Mouse (Mus musculus): ENCODE data around the gene Epha2. TPM values are rescaled to one million over a fixed set of nuclear protein-coding genes. Genes with fewer than 3 reads are reported as not detected.

Gene Epha2
- polyA plus RNA-seq, 1 experiment from 2014 or later = 7.8 TPM

DNA sequence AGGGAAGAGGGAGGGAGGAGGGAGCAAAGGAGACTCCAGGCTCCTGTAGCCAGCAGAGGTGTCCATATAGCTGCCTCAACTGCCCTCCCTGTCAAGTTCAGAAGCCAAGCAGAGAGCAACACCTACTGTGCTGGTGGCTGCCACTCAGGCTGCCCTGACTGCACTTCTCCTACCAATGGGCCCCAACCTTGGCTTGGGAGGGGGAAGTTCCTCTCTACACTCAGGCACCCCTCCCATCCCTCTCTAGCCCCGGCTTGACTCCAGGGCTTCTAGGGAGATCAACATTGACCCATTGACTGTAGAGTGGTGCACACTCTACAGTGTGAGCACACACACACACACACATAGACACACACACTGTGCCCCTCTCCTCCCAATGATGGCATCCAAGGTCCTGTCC lies 19.5 kb upstream of the Epha2 start:
- Histone ChIP-seq H3K4me2 (replicated peaks) (no peak overlapping the region), H3K9me3 (no peaks in the 10 kb centered on the region), H3K27me3 (peaks cover 39% of the 10 kb centered on the region), H3K4me1 (peaks cover 35% of the 10 kb centered on the region), H3K36me3 (no peaks in the 10 kb centered on the region), H3K4me3 (no peak overlapping the region), H3K9ac (replicated peaks) (no peak overlapping the region), H3K27ac (replicated peaks) (no peak overlapping the region)
- WGBS = 100% methylated on average over 1 of the region's 1 CpGs
- ATAC-seq (ENCODE audit: low FRiP score, low read depth) = no peak

DNA sequence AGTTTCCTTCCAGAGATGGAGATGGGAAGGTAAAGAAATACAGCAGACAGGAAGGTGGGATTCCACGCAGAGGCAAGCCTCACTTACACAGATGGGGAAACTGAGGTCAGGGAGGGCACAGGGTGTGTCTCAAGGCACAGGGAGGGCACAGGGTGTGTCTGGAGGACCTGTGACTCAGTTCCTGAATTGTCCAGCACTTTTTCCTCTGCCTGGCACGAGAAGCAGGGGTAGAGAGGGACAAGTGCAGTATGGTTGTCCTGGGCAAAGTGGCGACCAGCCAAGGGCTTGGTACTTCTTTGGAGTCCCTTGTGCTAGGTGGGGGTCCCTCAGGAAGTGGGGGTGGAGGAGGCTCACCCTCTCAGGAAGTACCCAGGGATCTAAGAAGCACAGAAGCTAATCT lies 19.0 kb upstream of the Epha2 start:
- whole genome bisulfite sequencing = 72% methylated on average over 3 of the region's 3 CpGs
- H3K4me3 ChIP-seq = no peak overlapping the region
- no peak overlapping the region for H3K27ac ChIP-seq (replicated peaks)
- no peak for ATAC-seq (ENCODE audit: low FRiP score, low read depth)
- no peak overlapping the region for H3K4me2 ChIP-seq (replicated peaks)
- no peaks in the 10 kb centered on the region for H3K9me3 ChIP-seq
- peaks cover 40% of the 10 kb centered on the region for H3K27me3 ChIP-seq
- H3K36me3 ChIP-seq = no peaks in the 10 kb centered on the region
- H3K9ac ChIP-seq (replicated peaks) = no peak overlapping the region
- peaks cover 40% of the 10 kb centered on the region for H3K4me1 ChIP-seq

DNA sequence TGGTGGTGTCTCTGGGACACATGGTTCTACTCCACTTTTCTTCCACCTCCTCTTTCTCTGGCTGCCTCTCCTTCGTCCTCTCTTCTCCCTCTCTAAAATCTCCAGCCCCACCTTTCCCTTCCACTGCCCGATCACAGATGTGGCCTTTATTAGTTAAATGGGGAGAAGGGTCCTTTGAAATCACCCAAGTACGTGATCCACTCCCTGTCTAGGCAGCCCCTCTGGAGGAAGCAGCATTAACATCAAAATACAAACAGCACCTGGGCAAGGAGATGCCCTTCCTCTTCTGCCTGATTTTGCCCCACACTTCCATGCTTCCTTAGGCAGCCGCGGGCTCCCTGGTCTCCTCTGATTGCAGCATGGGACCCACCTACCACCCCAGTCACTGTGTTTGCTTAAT lies 18.4 kb upstream of the Epha2 start:
- H3K27ac ChIP-seq (replicated peaks) = no peak overlapping the region
- no peak for ATAC-seq (ENCODE audit: low FRiP score, low read depth)
- H3K27me3 ChIP-seq = peaks cover 40% of the 10 kb centered on the region
- peaks cover 44% of the 10 kb centered on the region for H3K4me1 ChIP-seq
- H3K4me2 ChIP-seq (replicated peaks) = no peak overlapping the region
- no peaks in the 10 kb centered on the region for H3K9me3 ChIP-seq
- no peak overlapping the region for H3K4me3 ChIP-seq
- WGBS = 46% methylated on average over 5 of the region's 5 CpGs
- H3K9ac ChIP-seq (replicated peaks) = no peak overlapping the region
- no peaks in the 10 kb centered on the region for H3K36me3 ChIP-seq

DNA sequence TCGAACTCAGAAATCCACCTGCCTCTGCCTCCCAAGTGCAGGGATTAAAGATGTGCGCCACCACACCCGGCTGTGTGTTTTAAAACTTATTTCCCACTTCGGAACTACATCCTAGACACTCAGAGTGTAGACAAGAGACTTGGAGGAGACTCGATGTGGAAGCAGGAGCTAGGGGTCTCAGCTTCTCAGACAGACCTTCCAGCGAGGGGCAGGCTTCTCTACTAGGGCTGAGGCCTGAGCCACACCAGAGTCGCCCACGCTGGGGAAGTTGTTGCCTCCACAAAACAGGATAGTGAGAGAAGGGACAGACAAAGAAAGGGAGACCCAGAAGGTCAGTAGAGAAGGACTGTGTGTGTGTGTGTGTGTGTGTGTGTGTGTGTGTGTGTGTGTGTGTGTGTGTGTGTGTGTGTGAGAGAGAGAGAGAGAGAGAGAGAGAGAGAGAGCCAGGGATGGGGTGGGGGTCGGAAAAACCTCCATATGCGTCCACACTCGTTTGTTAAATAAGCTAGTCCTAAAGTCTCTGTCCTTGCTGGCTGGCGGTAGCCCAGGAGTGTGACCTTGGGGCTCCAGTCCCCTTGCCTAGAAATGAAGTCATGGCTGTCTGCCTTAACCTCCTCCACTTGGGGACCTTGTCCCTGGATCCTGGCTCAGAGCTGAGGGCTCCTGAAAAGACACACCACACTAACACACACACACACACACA lies 17.7 kb upstream of the Epha2 start:
- H3K27me3 ChIP-seq = peaks cover 47% of the 10 kb centered on the region
- H3K4me3 ChIP-seq = no peak overlapping the region
- H3K36me3 ChIP-seq = no peaks in the 10 kb centered on the region
- ATAC-seq (ENCODE audit: low FRiP score, low read depth) = no peak
- no peak overlapping the region for H3K9ac ChIP-seq (replicated peaks)
- H3K4me2 ChIP-seq (replicated peaks) = no peak overlapping the region
- no peaks in the 10 kb centered on the region for H3K9me3 ChIP-seq
- peaks cover 44% of the 10 kb centered on the region for H3K4me1 ChIP-seq
- WGBS = 63% methylated on average over 12 of the region's 12 CpGs
- 0 out of 2 replicates have a peak overlapping the region, but pooled peaks have one; percentile 8 for H3K27ac ChIP-seq (replicated peaks)

DNA sequence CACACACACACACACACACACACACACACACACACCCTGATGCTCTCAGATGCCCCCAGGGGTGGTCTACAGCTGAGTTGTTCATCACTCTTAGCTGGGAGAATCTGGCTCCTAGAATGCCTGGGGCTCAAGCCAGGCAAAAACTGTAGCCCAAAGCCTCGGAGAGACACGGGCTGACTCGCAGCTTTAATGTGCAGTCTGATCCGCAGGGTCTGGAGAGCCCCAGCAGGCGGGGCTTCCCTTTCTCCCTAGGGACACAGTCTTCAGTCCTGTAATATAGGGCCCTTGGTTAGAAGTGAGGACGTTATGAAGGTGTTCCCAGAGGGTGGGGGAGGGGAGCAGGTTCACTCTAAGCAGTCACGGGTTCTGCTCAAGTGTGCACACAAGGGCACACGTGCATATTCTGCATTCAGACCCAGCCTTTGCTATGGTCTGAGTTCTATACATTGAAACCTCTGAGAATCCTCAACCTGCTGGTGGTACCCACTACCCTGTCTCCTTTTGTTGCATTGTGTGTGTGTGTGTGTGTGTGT lies 17.1 kb upstream of the Epha2 start:
- Histone ChIP-seq H3K4me1 (peaks cover 40% of the 10 kb centered on the region), H3K9me3 (no peaks in the 10 kb centered on the region), H3K4me2 (replicated peaks) (no peak overlapping the region), H3K27ac (replicated peaks) (peak overlapping the region; percentile 8; the same call in 1 of the 2 replicates), H3K9ac (replicated peaks) (no peak overlapping the region), H3K27me3 (peaks cover 53% of the 10 kb centered on the region), H3K4me3 (no peak overlapping the region), H3K36me3 (no peaks in the 10 kb centered on the region)
- ATAC-seq (ENCODE audit: low FRiP score, low read depth) = no peak
- 19% methylated on average over 8 of the region's 8 CpGs for WGBS

DNA sequence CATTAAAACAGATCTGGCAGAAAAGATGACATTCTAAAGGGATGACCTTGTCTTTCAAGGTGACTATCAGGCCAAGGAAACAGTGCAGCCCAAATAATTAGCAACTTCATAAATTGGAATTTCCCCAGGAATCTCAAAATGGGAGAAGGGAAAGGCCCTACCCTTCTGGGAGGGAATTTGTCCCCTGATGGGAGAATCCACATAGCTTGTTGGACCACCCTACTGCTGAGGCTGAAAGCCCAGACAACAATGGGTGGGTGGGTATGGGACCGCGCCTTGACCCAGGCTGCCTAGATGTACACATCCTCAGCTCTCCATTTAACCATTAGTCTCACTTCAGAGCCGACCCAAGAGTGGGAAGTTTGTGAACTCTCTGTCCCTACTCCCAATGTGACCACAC lies 16.6 kb upstream of the Epha2 start:
- H3K27ac ChIP-seq (replicated peaks) = no peak overlapping the region
- no peak overlapping the region for H3K4me3 ChIP-seq
- H3K4me1 ChIP-seq = peaks cover 35% of the 10 kb centered on the region

DNA sequence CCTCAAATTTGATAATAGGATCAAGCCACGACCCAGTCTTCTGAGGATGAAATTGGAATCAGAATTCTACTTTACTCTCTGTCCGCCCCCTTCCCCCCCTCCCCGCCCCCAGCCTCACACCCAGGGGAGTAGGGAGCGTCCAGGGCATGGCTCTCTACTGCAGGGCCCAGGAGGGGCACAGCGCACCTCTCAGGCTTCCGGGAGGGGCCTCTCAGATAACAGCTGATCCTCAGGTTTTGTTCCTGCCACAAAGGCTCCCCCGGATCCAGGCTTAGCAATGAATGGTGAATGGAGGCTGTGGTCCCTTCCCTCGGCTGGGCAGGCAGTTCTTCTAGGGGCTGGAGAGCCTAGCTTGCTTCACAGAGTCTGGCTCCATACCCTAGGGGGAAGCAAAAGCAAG lies 15.9 kb upstream of the Epha2 start:
- Histone ChIP-seq H3K4me3 (no peak overlapping the region), H3K9ac (replicated peaks) (no peak overlapping the region), H3K27me3 (peaks cover 64% of the 10 kb centered on the region), H3K4me2 (replicated peaks) (no peak overlapping the region), H3K36me3 (no peaks in the 10 kb centered on the region), H3K27ac (replicated peaks) (no peak overlapping the region), H3K4me1 (peaks cover 35% of the 10 kb centered on the region), H3K9me3 (no peaks in the 10 kb centered on the region)
- whole genome bisulfite sequencing = 10% methylated on average over 8 of the region's 8 CpGs
- no peak for ATAC-seq (ENCODE audit: low FRiP score, low read depth)

More for the DNA sequence above, 16.6 kb upstream of the Epha2 start:
- H3K27me3 ChIP-seq = peaks cover 59% of the 10 kb centered on the region
- no peaks in the 10 kb centered on the region for H3K9me3 ChIP-seq
- no peak overlapping the region for H3K4me2 ChIP-seq (replicated peaks)
- no peak for ATAC-seq (ENCODE audit: low FRiP score, low read depth)
- WGBS = 65% methylated on average over 3 of the region's 3 CpGs
- H3K9ac ChIP-seq (replicated peaks) = no peak overlapping the region
- H3K36me3 ChIP-seq = no peaks in the 10 kb centered on the region

DNA sequence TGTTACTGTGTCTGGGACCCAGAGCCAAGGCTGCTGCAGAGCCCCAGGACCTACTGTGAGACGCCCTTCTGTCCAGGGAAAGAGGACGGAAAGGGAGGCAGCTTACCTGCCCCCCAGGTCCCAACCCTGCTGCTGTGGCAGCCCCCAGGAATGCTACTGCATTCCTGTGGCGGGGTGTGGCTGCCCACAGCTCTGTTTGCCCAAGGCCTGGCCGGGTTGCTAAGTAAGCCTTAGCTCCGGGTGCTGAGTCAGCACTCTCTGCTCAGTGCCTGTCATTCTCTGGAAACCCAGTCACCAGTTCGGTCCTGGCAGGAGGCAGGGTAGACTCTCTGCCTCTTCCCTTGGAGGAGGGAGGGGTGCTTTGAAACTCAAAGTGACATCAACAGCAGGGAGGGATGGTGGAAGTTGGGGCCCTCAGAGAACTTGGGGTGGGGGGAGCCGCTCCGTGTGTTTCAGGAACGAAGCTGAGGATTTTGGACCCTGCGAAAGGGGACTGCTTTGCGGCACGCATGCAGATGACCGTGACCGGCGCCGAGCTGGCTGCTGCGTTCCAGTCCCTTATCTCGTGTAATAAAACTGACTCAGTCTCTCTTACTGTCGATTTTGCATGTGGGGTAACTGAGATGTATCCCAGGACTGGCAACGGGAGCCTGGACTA lies 14.1 kb upstream of the Epha2 start:
- H3K27me3 ChIP-seq = peaks cover 74% of the 10 kb centered on the region
- 13% methylated on average over 20 of the region's 20 CpGs for WGBS

DNA sequence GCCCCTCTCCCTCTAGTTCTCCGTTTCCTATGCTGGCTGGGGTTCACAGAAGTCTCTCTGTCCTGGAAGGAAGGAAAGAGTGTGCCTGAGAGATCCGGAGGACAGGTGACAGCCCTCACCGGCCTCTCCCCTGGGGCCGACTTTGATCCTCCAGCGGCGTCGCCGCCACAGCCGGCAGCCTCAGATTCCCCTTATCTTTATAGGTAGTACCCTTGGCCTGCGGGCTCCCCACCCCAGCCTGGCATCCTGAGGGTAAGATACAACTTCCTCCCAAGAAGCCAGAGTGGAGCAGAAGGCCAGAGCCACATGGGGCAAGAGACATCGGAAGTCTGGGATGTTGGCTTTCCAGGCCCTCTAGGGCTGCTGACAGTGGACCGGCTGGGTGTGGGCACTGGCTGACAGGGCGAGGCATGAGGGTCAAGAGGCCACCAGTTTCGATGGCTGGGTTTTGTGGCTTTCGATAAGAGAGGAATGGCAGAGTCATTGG lies 13.5 kb upstream of the Epha2 start:
- H3K9me3 ChIP-seq = no peaks in the 10 kb centered on the region
- no peaks in the 10 kb centered on the region for H3K36me3 ChIP-seq
- no peak overlapping the region for H3K9ac ChIP-seq (replicated peaks)
- no peak for ATAC-seq (ENCODE audit: low FRiP score, low read depth)
- WGBS = 18% methylated on average over 15 of the region's 15 CpGs
- no peak overlapping the region for H3K27ac ChIP-seq (replicated peaks)
- H3K4me1 ChIP-seq = peaks cover 45% of the 10 kb centered on the region
- H3K4me2 ChIP-seq (replicated peaks) = 0 out of 2 replicates have a peak overlapping the region, but pooled peaks have one; percentile 3
- no peak overlapping the region for H3K4me3 ChIP-seq
- H3K27me3 ChIP-seq = peaks cover 75% of the 10 kb centered on the region

More for the DNA sequence above, 14.1 kb upstream of the Epha2 start:
- H3K9me3 ChIP-seq = no peaks in the 10 kb centered on the region
- H3K4me2 ChIP-seq (replicated peaks) = 0 out of 2 replicates have a peak overlapping the region, but pooled peaks have one; percentile 4
- H3K4me1 ChIP-seq = peaks cover 43% of the 10 kb centered on the region
- no peak for ATAC-seq (ENCODE audit: low FRiP score, low read depth)
- no peaks in the 10 kb centered on the region for H3K36me3 ChIP-seq
- H3K9ac ChIP-seq (replicated peaks) = 0 out of 2 replicates have a peak overlapping the region, but pooled peaks have one; percentile 11
- H3K27ac ChIP-seq (replicated peaks) = no peak overlapping the region
- H3K4me3 ChIP-seq = no peak overlapping the region

DNA sequence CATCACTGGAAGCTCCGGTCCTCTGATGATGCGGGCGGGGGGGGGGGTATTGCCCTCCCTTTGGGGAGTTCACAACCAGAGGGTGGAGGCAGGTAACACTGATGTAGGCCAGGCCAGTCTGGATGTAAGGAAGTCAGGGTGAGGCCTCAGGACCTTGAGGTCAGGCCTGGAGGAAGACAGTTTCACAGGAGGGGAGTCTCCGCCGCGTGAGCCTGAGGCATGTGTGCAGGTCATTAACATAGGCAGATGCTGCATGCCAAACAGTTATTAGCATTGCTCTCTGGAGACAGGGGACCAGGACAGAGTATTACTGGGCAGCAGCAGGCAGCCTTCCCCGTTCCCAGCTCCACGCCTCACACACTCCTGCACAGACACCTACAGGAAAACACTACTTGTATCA lies 12.9 kb upstream of the Epha2 start:
- ATAC-seq (ENCODE audit: low FRiP score, low read depth) = peak; percentile 47; the same call in 1 of the 2 replicates
- WGBS = 33% methylated on average over 8 of the region's 8 CpGs
- H3K27me3 ChIP-seq = peaks cover 81% of the 10 kb centered on the region

DNA sequence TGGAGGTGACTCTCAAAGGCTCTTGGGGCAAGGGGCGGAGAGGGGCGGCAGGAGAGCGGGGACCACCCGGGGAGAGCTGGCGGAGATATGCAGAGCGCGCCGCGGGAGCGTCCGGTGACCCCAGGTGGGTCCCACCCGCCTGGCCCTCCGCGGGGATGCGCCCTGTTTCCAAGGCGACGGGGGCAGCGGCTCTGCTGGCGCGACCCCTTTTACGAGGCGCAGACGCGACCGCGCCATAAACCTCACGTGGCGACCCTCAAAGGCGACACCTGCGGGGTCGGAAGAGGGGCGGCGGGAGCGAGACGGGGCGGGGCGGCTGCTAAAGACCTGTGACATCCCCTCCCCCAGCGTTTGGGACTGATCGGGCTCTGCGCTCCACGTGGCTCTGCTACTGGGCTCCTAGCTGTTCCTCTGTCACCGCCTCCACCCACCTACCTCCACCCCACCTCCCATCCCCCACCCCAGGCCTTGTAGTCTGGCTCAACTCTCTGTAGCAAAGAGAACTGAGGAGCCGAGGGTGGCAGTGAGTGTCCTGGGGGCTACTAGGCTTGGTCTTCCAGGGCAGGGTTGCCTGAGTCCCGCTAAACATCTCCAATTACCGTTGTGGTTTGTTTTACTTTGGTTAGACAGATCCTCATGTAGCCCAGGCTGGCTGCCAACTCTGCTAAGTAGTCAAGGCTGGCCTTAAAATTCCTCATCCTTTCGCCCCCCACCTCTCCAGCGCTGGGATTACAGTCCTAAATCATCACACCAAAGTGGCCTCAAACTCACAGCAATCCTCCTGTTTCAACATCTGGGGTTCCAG lies 9.3 kb upstream of the Epha2 start:
- WGBS = 1% methylated on average over 42 of the region's 47 CpGs
- peaks cover 36% of the 10 kb centered on the region for H3K4me1 ChIP-seq
- H3K27me3 ChIP-seq = peaks cover 94% of the 10 kb centered on the region
- H3K4me2 ChIP-seq (replicated peaks) = peak overlapping the region; percentile 70
- peak overlapping the region; percentile 44 for H3K9ac ChIP-seq (replicated peaks)
- H3K9me3 ChIP-seq = no peaks in the 10 kb centered on the region
- ATAC-seq (ENCODE audit: low FRiP score, low read depth) = no peak
- no peak overlapping the region for H3K27ac ChIP-seq (replicated peaks)
- peak overlapping the region; percentile 38 for H3K4me3 ChIP-seq
- no peaks in the 10 kb centered on the region for H3K36me3 ChIP-seq

More for the DNA sequence above, 12.9 kb upstream of the Epha2 start:
- Histone ChIP-seq H3K4me3 (no peak overlapping the region), H3K27ac (replicated peaks) (no peak overlapping the region), H3K9ac (replicated peaks) (no peak overlapping the region), H3K36me3 (no peaks in the 10 kb centered on the region), H3K4me2 (replicated peaks) (no peak overlapping the region), H3K4me1 (peaks cover 45% of the 10 kb centered on the region), H3K9me3 (no peaks in the 10 kb centered on the region)

Data from midbrain, embryonic 12.5 days (tissue).